Mouse (Mus musculus) layer of hippocampus, adult 8-10 months (tissue): ENCODE results near the gene Grin2b. TPM values are rescaled to one million over a fixed set of nuclear protein-coding genes. Genes with fewer than 3 reads are reported as not detected.
"Not testable (repeated sequence)": the region's sequence is repeated elsewhere in the genome, so short reads cannot be mapped to it uniquely, and the experiment has no call there.

Experiments used
- DNase-seq, 2 experiments: peaks; one replicate each; pipeline ENCODE4 v3.0.0; 2022; ENCODE audit warnings: low spot score in 2 of 2
- microRNA-seq, 2 experiments: library from miRNA; unstranded; fragments of <30 nt; microRNA quantifications; one replicate each; pipeline ENCODE4 v1.2.0; 2022
- total RNA-seq, 4 experiments: library from RNA; stranded (reverse); gene quantifications; 2 replicates each; pipeline ENCODE4 v1.2.4; 2022

Gene Grin2b
- total RNA-seq, 4 experiments from 2014 or later: 262 to 321 (median 293) TPM

GRCm38 (mm10) chr6:135700717-135701345 lies 472.5 kb downstream of the Grin2b start:
- no peak for DNase-seq

DNA sequence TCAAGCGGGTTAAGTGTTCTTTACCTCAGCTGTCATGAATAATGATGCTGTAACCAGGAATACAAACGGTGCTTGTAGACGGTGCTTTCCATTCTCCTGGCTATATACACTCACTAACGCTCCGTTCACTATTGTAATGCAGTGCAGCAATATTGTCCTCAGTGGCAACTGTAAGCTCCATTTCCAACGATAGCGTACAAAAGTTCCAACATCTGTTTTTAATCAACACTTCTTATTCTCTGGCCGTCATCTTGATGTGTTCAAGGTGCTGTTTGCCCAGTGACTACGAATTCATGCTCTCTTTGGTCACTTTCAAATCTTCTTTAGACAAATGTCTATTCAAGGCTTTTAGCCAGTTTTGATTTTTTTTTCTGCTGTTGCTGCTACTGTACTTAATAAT lies 480.8 kb downstream of the Grin2b start:
- DNase-seq: no peak

DNA sequence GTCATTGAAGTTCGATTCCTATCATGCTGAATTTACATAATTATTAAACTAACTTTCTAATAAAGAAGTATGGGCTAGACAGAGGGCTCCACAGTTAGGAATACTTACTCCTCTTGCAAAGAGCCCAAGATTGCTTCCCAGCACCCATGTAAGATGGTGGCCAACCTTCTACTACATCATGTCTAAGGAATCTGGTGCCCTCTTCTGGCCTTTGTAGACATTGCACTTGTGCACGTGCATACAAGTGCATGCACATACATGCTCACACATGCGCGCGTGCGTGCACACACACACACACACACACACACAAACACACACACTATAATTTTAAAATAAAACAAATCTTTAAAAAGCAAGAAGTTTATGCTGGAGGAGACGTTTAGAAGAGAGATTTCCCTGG lies 481.8 kb downstream of the Grin2b start:
- DNase-seq: no peak

GRCm38 (mm10) chr6:135687926-135688325 lies 485.4 kb downstream of the Grin2b start:
- DNase-seq: peak; percentile 71 to 75

DNA sequence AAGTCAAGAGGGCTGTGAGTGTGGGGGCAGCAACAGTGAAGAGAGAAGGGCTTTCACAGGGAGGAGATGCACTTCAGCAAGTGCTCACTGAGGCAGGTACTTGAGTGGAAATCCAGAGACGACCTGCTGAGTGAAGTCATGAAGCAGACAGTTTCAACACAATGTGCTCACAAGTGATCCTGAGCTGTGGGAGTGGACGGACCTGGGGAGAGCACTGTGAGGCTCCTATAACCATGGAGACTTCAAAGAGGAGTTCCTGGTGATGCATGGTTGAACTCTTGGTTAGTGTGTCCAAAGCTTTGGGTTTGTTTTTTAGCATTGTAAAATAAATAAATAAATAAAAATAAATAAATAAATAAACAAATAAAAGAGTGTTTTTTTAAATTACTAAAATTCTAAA lies 489.1 kb downstream of the Grin2b start:
- DNase-seq: no peak

DNA sequence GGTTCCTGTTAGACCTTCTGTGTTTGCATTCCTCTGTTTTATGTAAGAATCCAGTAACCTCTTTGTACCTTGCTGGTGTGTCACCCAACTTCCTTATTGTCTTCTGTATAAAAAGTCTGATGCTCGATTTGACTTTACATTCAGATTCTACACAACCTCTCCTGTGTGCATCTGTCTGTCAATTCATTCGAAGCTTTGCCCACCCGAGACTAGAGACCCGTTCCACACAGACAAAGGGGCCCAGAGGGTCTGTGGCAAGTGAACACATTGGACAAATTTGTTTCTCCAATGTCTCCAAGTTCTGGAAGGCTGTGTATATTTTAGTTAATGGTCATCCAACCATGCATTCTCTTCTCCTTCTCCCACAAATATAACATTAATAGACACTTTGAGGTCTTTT lies 491.9 kb downstream of the Grin2b start:
- DNase-seq: not testable (repeated sequence)

DNA sequence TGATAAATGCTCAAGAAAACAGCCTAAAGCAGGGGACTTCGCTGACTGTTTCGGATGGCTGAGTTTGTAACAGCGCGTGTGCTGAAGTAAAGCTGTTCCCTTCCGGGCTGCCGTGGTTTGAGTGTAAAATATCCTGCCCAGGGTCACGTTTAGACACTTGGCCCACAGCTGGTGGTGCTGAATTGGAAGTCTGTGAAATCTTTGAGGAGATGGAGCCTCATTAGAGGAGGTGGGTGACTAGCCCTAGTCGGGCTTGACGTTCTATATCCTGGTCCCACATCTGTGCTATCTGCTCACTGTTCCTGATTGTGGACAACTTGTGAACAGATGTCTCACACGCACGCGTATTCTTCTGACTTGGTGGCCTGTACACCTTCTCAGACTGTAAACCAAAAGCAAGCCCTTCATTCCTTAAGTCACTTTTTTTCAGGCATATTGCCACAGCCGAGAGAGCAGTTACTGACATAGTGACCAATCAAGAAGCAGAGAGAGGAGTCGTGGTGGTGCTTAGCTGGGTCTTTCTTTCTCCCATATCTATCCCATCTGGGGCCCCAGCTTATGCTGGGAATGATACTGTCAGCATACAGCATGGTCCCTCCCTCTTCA lies 493.1 kb downstream of the Grin2b start:
- DNase-seq: no peak

DNA sequence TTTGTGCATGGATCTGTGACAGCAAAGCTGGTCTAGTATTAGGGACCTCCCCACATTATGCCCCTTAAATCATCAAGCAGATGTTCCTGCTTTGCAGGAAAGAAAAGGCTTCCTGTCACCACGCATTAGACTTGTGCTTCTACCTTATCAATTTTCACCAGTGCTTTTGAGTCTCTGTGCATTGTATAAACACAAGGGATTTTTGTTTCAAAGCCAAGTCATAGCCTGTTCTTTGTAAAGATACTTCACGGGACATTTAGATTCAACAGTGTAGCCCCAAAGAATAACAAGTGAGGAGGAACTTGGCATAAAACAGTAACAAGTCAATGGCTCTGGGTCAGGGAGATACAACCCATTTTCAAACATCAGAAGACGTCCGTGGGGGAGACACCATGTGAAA lies 498.9 kb downstream of the Grin2b start:
- no peak for DNase-seq

DNA sequence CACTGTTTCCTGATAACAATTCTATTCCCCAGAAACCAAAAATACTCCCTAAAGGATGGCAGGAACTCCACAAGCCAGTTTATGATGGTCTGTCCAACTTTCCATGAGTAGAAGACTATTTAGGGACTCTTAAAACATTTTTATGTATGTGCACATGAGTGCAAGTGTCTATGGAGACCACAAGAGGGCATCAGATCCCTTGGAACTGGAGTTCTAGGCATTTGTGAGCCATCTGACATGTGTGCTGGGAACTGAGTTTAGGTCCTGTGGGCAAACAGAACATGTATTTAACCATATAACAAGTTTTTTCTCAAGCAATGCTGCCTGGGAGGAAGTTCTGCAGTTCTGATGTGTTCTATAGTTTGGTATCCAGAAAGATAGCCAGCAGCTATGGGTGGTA lies 501.3 kb downstream of the Grin2b start:
- no peak for DNase-seq

Small RNAs within 50 kb of the gene (microRNA-seq; reads per million reads assigned to microRNA genes)
- gene Gm22892: 0 reads per million in 2 experiments

Other genes with a start within 250 kb of the Grin2b start
- gene Gm8994, start 154.0 kb upstream of the Grin2b start, total RNA-seq: not detected
- not detected for gene E330021D16Rik, start 242.1 kb upstream of the Grin2b start, total RNA-seq